Mouse (Mus musculus): ENCODE data around the gene Myo5c.

Gene Myo5c

DNA sequence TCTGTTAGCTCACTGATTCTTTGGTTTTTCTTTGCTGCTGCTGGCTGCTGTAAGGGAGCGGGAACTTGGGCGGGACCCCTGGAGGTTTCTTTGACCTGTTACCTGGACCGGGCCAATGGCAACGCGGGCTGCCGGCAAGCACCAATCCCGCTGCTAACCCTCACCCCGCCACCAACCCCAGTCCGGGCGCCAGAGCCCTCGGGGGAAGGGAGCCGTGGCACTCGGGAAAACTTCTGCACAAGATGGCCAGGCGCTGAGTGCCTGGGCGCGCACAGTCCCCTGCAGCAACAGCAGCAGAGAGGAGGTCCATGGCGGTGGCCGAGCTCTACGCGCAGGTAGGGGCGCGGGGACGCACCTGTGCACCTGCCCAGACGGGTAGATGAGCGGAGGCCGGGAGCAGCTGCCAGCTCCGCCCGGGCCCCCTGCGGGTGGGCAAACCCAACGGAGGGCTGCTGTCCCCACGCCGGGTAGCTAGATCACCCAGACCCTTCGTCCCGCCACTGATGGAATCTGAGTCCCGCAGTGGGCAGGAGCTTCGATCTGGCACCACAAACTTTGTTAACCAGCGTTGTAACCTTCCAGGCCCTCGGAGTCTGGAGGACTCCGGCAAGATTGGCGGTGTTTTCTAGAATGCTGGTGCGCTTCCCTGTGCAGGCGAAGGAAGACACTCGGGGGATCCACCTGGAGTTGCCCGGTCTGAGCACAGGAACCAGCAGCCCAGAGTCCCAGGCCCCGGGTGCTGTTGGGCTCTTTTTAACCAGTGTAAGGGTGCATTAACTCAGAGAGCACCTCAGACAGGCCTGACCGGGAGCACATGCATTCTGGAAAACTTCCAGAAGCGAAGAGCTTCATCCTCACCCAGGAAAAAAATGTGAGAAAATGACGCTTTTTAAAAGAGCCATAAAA is at the start of gene Myo5c:
Gene Myo5c (plus strand): TSS at position 180 of the 906 bp plus-strand sequence.
- no peak for DNase-seq (ENCODE audit: low read depth, low spot score)

DNA sequence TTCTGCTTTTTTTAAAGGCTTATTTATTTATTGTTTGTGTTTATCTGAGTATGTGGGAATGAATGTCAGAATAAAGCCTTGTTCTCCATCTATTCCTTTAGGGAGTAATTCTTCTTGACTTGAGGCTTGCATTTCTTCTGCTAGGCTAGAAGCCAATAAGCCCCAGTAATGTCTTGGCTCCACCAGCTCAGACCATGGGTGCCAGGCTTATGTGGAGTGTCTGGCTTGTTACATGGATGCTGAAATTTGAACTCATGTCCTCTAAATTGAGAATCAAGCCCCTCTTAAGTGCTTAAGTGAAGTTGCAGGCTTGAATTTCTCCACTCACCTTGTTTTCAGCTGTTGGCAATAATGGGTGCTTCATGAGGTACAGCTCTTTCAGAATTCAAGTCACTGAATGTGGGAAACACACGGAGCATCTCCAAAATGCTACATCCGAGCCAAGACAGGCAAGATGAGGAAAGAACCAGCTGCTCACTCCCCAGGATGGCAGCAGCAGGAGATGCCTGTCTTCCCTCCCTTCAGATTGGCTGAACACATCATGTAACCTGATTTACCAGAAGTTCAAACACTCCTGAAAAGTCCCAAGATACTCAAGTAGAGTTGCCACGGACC is 44.1 kb upstream of the Myo5c start:
- DNase-seq (ENCODE audit: low read depth, low spot score): no peak

DNA sequence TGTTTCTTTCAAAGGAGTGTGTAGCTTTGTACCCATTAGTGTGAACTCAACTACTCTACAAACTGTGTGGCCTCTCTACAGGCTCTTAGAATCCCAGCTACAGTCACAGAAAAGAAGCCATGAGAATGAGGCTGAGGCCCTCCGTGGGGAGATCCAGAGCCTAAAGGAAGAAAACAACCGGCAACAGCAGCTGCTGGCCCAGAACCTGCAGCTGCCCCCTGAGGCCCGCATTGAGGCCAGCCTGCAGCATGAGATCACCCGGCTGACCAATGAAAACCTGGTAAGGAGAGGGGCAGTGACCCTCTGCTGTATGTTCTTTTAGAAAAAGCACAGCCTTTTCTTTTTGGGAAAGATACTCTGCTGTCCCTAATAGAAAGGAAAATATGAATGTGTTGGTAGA is 38.0 kb upstream of the Myo5c start:
- DNase-seq (ENCODE audit: low read depth, low spot score): no peak

DNA sequence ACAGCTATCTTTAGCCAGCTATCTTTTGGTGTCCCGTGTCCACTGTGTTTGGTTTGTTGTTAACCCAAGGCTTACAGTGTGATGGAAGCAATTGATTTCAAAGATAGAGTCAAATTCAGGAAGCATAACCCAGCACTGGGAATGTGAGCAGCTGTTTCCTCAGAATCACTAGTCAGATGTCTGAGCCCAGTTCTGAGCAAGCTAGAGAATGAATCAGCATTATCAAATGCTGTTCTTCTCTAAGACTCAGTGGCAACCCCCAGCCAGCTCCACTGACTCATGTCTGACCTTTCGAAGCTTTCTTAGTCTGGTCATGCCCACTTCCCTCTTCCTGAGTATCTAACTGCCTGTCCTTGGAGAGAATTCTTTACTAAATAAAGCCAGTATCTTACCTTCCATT is 35.5 kb upstream of the Myo5c start:
- no peak for DNase-seq (ENCODE audit: low read depth, low spot score)

DNA sequence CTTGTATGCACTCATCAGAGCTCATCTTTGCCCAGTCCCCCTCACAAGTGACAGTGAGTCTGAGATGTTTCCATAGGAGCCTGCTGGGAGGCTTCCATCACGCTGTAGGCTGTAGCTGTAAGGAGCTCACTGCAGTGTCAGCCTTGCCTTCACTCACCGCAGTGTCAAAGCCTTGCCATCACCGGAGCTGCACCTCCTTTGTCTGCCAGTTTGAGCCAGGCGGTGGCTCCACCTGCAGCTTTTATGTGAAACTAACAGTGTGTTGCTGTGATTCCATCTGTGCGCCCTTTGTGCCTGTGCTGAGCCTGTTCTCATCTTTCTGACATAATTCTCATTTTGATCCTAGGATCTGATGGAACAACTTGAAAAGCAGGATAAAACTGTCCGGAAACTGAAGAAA is 34.5 kb upstream of the Myo5c start:
- peak; percentile 16 for DNase-seq (ENCODE audit: low read depth, low spot score)

DNA sequence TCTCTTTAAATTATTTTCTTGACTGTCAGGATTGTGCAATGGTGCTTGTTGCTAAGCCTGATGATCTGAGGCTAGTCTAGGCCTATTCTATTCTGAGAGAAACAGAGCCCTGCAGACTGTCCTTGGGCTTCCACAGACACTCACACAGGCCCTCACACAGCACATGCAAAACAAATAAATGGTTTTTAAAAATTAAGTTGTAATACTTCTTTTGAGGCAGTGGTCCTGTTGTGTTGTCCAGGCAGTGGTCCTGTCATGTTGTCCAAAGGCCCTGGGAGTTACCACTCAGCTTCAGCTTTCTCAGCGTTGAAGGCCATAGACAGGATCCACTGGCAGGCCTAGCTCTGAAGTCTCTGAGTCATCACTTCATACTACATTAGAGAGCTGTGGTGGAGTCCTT is 30.3 kb upstream of the Myo5c start:
- no peak for DNase-seq (ENCODE audit: low read depth, low spot score)

DNA sequence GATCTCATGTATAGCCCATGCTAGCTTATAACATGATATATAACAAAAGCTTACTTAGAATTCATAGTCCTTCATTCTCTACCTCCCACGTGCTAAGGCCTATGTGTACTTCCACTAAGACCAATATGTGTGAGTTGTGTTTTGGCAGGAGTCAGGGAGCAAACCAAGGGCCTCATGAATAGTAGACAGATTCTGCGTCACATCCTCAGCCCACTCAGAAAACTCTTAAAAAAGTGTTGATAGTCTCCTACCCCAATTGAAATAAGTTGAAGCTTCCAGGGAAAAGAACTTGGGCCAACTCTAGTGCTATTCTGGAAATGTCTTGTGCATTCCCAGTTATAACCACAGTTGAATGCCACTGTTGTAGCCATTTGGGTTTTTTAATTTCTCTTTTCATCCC is 29.8 kb upstream of the Myo5c start:
- DNase-seq (ENCODE audit: low read depth, low spot score): no peak

DNA sequence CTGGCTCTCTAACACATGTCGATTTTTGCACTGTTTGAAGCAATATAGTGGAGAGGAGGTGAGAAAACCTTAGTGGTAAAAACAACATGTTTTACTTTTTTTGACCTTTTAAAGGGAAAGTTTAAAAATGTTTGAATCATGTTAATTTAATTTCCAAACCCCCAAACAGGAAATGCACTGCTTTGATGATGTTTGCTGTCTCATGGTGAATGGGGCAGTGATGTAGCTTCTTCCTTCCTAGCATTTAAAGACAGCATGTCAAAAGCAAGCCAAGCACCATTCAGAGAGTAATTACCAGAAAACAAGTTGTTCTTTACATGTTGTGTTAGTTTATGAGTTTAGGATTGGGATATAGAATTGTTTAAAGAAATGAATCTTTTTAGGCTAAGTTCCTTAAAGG is 22.6 kb upstream of the Myo5c start:
- DNase-seq (ENCODE audit: low read depth, low spot score): no peak

DNA sequence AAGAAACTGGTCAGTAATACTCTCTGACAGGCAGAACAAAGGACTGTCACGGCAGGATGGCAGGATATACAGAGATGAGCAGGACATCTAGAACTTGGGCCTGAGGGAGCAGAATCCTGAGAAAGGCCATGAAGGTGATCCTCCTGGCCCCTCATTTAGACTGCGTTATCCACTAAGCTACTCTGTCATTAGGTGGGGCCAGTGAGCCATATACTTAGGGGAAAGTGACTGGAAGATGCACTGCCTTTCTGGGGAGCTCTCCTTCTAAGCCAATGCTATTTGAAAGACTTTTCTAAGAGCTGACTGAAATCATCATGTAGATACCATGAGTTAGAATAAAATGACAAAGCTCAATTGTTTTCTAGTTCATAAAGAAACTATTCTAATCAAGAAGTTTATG is 21.6 kb upstream of the Myo5c start:
- DNase-seq (ENCODE audit: low read depth, low spot score): no peak

DNA sequence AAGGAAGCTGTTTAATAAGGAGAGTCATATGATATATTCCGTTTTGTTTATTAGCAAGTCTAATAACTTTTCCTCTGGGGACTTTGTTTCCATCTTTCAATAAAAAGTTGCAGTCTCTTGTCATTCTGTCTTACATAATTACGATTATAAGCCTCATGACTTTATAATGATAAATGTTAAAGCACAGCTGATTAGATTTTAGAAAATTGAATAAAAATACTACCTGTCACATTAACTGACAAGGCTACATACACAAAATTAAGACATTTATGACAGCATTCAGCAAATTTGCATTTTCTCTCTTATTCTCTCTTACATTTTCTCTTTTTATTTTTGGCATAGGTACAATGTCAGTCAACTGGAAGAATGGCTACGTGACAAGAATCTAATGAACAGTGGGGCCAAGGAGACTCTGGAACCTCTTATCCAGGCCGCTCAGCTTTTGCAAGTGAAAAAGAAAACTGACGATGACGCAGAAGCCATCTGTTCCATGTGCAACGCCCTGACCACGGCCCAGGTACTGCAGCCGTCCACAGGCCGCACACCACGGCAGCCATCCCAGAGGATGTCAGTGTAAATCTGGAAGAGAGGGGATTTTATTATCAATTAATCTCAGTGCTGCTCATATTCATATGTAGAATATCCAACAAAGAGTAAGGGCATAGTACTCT is 16.9 kb upstream of the Myo5c start:
- no peak for DNase-seq (ENCODE audit: low read depth, low spot score)

DNA sequence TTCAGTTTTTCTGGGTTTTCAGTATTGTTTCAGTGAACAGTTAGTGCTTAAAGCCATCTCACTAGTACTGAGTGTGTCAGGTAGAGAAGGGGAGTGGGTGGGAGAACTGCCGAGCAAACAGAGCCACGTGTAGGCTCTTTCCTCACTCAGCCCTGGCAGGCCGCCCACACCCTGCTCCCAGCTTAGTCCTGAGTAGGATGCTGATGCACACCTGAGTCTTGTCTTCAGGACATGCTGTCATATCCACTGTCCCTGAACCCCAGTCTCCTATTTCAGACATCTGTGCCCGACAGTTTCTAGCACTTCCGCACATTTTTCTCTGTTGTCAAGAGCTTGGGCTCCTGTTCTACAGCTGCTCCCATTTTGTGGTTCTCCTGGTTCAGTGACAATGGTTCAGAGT is 11.9 kb upstream of the Myo5c start:
- DNase-seq (ENCODE audit: low read depth, low spot score): no peak

DNA sequence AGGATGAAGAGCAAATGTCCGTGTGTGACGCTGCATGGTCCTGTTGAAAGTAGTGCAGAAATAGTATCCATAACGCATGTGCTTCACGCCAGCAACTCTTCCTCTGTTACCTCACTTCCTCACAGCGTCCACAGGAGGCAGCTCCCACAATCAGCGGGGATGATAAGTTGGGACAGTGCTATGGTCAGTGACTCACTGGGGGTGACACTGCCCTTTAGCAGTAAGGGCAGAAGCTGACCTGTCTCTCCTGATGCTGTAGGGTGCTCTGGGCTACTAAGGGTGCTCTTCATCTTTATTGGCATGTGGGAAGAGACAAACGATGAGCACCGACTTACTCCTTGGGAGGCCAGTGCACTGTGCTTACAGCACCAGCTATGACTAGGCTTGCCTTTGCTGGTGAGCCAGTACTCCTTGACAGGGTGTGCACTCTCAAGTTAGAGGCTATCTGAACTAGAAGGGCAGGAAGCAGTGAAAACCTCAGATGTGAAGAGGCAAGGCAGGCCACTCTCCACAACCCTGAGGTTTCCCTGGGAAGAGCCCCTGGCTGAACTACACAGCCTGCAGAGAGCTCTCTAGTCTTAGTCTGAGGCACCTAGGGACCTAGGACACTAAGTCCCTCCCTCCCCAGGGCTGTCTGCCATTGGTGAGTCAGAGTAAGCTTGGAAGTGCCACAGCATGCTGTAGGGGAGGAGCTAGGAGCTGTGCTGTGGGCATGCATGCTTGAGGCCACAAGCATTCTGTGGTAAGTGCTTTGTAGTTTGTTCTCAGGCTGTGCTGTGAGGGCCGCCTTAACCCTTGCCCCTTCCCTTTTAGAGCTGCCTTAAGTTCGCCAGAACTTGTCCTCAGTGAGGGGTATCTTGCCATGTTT is 10.2 kb upstream of the Myo5c start:
- no peak for DNase-seq (ENCODE audit: low read depth, low spot score)

DNA sequence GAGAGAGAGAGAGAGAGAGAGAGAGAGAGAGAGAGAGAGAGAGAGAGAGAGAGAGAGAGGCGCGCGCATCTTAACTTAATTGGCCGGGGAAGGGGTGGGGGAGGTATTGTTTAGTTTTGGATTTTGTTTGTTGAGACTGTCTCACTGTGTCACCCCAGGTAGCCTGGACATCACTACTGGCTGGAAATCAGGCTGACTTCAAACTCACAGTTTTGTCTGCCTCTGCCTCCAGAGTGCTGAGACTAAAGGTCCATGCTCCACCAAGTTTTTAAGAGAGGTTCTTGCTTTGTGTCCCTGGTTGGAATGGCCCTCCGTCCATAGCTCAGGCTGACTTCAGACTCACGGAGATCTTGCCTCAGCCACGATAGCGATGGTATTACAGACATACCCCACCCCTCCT is 1.0 kb downstream of the Myo5c start:
- no peak for DNase-seq (ENCODE audit: low read depth, low spot score)

DNA sequence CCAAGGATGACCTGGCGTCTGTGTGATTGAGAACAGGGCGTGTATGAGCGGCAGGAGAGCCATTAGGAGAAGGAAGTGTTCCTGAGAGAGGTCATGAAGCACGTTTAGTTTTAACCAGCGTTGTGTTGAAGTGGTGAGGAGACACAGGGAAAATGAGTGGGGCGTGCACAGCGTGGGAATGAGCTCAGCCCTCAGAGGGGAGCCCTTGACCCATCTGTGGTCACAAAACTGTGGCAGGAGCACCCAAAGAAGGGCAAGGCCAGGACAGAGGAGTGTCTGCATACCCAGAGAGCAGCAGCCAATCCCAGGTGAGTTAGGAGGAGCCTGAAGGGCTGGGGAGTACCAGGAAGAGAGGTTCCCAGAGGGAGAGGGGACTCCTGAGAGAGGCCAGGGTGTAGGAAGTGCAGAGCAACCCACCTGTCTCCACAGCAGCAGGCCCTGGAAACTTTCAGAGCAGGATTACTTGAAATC is 2.5 kb downstream of the Myo5c start:
- no peak for DNase-seq (ENCODE audit: low read depth, low spot score)

DNA sequence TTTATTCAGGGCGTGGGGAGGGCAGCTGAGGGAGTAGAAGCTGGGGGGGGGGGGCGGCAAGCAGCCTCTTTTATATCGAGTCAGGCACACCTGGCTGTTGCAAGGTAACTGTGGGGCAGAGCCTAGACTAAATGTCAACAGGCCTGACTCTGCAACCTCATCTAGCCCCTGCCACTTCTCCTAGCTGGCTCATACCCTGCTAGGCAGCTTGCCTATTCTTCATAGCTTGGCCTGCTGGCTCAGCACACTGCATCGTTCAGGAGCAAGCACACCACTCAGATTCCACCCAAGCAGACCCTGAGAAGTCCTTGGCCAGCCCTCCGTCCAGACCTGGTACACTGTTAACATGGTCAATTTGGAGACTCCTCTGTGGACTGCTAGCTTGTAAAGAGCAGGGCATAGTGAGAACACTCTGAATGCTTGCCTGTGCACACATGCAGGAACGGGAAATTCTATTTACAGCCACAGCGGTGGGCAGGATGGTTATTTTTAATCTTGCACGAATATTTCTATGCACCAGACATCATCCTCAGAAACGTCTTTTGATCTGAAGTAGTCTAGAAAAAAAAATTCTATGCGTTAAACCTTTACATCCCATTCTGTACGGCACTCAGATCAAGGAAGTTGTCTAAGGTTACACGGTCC is 3.3 kb downstream of the Myo5c start:
- no peak for DNase-seq (ENCODE audit: low read depth, low spot score)

DNA sequence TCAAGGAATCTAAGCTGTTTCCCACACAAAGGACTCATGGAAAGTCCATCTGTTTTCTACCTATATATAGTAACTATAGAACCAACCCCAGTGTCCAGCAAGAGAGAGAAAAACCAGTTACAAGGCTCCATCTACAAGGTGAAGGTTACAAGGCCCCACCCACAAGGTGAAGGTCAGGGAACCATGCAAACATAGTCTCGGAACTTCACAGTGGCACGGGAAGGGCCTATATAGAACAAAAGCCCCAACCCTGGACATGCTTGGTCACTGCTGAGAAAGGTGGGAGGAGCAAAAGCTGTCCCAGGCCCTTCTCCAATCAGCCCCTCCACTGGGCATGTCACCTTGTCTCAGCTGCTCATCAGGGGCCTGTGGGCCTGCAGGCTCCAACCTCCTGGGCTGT is 3.9 kb downstream of the Myo5c start:
- DNase-seq (ENCODE audit: low read depth, low spot score): no peak

DNA sequence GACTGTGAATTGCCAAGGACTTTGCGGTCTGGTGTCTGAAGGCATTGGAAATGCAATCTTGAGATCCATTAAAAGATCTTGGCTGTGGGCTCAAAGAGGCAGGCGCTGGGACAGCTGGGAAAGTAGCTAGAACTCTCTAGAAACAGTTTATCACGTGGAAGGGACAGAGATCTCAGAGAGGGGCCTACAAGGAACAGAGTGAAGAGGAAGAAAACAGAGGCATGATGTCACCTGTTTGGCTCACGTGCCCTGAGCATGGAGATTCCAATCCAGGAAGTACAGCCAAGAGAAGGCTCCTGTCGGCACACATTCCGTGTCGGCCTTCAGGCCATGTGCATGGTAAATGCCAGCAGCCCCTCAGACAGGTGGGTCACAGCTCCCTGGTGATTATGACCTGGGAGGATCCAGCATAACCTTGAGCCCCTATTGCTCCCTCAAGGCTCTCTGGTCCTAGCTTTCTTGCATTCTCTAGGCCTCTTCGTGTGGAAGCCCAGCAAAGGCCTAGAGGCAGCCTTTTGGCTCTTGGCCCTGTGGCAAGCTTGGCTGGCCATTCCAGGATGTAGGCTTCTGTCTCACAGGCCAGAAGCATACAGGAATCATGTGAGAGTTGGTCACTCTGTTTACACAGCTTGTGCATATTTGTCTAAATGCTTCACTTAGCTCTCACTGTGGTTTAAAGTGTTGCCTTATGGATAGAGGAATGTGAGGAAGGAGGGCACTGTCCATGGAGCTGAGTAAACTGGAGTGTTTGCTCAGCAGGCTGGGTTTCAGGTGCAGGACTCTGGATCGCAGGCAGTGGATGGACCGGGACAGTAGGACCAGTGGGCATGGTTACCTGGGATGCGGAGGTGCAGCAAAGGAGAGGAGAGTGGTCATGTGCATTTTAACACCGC is 4.8 kb downstream of the Myo5c start:
- no peak for DNase-seq (ENCODE audit: low read depth, low spot score)

DNA sequence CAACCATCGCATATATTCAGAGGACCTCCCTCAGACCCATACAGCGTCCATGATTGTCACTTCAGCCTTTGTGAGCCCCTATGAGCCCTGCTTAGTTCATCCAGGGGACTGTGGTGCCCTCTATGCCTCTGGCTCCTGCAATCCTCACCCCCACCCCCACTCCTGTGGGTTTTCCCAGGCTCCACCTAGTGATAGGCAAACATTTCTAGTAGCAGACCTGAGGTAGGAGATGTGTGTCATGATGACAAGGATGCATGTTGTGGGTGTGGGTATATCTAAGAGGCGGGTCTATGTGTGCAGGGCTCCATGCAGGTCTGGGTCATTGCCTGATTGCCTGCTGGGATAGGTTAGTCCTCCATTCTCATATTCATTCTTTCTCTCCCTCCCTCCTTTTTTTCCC is 6.4 kb downstream of the Myo5c start:
- DNase-seq (ENCODE audit: low read depth, low spot score): no peak

DNA sequence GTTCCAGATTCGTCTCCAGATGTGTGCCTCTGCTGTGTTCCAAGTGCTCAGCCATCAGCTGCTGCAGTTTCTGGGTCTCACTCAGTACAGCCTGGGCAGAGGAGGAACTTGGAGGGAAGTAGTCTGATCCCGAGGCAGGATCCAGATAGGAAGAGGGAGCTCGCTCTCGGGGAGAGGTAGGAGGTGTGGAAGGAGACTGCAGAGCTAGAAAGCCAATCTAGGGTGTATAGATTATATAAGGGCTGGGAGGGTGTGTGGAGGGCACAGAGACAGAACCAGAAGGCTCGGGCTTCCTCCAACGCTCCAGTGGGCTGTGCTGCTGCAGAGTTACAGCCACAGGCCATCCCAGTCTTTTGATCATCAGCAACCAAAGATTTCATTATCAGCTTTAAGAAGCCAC is 11.2 kb downstream of the Myo5c start:
- no peak for DNase-seq (ENCODE audit: low read depth, low spot score)

DNA sequence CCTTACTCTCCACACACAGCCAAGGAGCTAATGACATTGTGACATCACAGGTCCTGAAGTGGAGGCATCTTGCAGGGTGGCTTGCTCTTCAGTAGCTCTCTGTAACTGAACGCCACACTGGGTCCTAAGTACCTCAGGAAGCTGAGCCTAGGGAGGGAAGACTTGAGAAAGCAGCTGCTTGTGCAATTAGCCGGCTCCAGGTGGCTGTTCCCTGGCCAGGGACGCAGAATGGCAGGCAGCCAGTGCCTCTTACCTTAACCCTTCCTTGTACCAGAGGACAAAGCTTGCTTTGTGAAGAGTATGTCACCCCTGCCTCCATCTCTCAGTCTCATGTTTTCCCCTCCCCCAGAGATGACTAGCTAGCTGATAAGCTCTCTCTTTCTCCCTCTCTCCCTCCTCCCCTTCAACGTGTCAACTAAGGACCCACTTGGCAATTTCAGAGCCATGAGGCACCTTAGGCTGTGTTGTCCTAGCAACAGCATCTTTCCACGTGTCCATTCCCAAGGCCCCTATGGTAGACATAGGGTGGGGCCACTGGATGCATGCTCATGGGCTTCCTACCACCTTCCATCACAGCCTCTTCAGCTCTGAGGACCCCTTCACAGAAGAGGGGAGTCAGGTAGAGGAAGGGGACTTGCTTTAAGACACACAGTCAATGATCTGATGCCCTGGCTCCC is 12.0 kb downstream of the Myo5c start:
- no peak for DNase-seq (ENCODE audit: low read depth, low spot score)

Measured in retina, adult 2 months (tissue).